Mouse (Mus musculus) right cerebral cortex, postnatal 25 days (tissue): ENCODE data around the gene Mcl1.
"Not testable (repeated sequence)": the region's sequence is repeated elsewhere in the genome, so short reads cannot be mapped to it uniquely, and the experiment has no call there.

Source experiments
- DNase-seq: peaks from one replicate; pipeline ENCODE4 v3.0.0; 2022

Gene Mcl1

DNA sequence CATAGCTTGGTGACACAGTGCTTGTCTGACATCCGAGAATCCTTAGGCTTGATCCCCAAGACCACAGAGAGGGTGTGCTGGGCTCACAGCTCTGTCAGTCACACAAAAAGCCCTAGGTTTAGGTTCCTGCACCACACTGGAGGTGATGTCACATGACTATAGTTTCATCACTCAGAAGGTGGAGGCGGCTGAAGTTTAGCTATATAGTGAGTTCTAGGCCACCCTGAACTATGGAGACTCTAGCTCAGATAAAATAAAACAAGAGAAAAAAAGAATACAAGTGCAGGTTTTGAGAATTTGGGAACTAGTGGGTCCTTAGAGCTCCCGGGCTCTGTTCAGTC lies 7.6 kb upstream of the Mcl1 start:
- DNase-seq = no peak

DNA sequence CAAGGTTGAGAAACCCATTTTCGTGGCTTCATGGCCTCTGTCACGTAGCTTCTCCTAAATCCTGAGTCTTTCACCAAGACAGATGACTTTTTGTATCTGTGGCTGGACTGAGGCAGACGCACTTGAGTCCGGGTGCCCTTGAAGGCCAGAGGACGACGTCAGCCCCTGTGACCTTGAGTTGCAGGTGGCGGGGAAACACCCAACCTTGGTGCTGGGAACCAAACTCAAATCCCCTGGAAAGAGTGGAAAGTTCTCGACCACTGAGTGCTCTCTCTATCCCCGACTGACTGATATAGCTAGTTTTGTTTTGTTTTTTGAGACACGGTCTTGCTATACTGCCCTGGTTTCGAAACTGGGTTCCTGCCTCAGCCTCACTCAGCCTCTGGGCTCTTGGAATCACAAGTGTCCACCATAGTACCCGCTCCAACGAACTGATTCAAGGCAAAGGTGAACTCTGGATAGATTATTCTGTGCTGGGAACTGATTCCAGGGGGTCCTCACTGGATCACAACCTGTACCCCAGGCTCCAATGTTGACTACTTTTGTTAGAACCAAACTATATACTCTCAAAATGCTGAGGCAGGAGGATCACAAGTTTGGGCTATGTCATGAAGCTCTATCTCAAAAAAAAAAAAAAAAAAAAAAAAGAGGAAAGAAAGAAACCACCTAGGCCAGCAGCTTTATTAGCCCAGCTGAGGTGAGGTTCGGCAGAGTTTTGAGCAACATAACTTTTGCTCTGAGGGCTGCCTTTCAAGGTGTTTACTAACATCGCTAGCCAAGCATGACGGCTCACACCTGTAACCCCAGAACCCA lies 7.0 kb upstream of the Mcl1 start:
- DNase-seq = no peak

- no peak for DNase-seq
These were observed 6.3 kb upstream of the Mcl1 start for GRCm38 (mm10) chr3:95652204-95652811.

- no peak for DNase-seq
These were observed 5.7 kb upstream of the Mcl1 start for GRCm38 (mm10) chr3:95652871-95653270.

DNA sequence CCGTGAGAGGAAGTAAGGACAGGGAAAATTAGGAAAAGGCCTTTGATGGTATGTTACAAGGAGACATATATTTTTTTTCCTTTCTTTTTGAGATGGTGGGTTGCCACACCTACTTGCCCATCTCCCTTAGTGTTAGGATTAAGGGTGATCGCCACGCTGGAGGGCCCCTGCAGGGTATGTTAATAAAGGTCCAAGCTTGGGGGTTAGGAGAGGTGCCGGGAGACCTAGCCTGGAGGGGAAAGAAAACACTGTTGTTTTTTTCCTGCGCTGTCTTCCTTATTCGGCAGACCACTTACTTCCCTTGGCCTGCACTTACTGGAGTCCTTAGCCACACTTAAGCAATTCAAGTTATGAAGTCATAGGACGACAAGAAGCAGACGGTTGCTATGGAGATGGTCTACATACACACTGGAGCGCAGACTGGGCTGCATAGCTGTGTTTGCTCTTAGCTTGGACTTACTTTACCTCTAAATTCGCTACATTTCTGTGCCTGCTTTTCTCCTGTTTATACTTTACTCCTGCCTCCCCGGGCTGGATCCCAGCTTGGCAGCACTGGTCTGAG lies 5.0 kb upstream of the Mcl1 start:
- DNase-seq = no peak

DNA sequence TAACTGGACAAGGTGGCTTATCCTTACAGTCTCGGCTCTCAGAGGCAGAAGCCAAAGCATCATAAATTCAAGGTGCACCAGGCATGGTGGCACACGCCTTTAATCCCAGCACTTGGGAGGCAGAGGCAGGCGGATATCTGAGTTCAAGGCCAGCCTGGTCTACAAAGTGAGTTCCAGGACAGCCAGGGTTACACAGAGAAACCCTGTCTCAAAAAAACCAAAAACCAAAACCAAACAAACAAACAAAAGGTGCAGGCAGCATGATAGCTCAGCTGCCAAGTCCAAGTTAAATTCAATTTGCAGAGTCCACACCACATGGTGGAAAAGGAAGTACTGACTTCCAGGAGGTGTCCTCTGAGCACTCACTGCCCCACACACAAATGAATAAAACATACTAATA lies 4.2 kb upstream of the Mcl1 start:
- not testable (repeated sequence) for DNase-seq

- DNase-seq = no peak
These were observed 3.2 kb upstream of the Mcl1 start for GRCm38 (mm10) chr3:95655437-95655836.

DNA sequence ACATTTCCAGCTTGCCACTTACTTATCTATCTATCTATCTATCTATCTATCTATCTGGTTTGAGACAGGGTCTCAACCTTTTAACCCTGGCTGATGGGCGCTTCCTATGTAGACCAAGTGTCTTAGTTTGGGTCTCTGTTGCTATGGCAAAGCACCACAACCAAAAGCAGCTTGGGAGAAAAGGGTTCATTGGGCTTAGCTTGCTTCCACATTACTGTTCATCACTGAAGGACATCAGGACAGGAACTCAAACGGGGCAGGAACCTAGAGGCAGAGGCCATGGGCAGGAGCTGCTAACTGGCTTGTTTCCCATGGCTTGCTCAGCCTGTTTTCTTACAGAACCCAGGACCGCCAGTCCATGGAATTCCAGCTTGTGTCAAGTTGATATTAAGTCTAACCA lies 1.5 kb upstream of the Mcl1 start:
- DNase-seq = no peak

GRCm38 (mm10) chr3:95657711-95658110 lies 877 bp upstream of the Mcl1 start:
- no peak for DNase-seq

DNA sequence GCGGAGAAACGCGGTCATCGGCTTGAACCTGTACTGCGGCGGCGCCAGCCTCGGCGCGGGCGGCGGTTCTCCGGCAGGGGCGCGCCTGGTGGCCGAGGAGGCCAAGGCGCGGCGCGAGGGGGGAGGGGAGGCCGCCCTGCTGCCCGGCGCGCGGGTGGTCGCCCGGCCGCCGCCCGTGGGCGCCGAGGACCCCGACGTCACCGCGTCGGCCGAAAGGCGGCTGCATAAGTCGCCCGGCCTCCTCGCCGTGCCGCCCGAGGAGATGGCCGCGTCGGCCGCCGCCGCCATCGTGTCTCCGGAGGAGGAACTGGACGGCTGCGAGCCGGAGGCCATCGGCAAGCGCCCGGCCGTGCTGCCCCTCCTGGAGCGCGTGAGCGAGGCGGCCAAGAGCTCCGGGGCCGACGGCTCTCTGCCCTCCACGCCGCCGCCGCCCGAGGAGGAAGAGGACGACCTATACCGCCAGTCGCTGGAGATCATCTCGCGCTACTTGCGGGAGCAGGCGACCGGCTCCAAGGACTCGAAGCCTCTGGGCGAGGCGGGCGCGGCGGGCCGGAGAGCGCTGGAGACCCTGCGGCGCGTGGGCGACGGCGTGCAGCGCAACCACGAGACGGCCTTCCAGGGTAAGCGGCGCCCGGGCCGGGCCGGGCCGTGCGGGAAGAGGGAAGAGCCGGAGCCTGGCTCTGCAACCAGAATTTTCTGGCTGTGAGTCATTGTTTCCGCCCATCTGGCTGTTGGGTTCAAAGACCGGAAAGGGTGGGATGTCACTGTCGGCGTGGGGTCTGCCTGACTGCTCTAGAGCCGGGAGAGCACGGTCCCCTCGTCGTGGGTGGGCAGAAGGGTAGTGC lies 502 bp downstream of the Mcl1 start:
- peak; percentile 63 for DNase-seq

DNA sequence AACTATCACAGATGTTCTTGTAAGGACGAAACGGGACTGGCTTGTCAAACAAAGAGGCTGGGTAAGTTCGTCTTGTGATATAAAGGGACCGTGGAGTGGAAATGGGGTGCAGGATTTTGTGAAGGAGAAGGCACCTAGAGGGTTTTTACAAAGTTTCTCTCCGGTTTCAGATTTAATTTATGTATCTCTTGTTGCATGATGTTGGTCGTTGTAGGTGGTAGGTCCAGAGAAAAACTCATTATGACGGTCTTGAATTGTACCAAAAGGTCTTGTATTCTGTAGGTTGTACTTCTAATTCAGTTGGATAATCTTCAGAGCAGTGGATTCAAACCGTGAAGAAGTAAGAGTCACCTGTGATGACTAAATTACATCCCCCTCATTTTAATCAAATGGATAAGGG lies 1.4 kb downstream of the Mcl1 start:
- no peak for DNase-seq

- no peak for DNase-seq
These were observed 2.3 kb downstream of the Mcl1 start for GRCm38 (mm10) chr3:95660788-95661478.

DNA sequence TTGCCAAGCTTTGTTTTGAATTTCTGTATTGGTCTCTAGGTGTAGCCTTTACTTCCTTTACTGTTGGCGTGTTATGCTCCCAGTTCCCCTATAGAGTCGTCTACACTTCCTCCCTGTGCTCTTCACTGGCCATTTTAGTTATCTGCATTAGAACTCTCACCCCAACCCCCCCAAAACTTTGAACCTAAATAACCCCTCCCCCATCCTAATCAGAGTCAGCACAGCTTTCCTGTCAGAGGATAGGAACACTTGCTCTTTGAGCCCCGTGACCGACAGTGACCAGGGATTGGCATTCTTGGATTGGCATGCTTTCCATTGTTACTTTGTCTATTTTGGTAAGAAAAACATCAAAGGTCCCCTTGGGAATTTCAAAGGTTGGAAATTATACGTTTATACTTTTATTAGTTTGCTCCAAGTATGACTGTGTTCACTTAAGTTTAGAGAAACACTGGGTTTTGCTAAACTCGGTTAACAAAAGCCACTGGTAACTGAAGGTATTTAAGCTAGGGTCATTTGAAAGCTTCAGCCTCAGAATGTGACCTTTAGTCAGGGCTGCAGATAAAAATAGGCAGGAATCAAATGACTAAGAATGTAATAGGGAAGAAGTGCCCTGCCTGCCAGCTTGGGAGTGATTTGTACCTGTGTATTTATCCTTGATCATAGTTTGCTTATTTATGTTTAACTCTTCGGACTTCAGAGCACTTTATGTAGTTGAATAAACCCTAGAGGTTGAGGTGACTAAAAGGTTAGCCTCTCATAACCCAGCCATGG lies 3.5 kb downstream of the Mcl1 start:
- DNase-seq = no peak

DNA sequence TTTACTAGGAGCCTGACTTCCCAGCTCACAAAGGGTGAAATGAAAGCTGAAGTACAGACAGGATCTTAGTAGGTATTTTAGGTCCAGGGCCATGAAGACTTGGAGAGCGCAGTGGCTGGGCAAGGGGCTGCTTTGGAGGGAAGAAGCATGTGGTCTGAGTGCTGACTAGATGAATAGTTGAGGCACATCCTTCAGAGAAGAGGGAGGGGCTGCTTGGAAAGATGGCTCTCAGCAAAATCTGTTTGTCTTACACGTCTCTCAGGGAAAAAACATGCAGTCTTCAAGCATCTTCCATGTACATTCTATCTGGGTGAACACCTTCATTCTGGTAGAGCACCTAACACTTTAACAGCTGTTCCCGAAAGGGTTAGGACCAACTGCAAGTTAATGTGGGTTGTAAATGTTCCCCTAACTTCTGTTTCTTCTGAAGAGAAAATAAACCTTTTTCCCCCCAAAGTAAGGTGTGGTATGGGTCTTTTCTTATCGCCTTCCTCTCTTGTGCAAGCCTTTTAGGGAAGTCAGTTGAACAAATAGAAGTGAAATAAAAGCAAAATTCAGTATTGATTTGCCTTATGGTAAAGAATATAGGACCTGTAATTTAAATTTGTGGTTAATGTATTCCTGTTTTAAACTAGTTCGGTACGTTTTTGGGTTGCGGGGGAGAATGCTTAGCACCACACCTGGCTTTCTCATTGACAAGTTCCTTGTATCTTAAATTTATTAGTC lies 4.3 kb downstream of the Mcl1 start:
- no peak for DNase-seq

DNA sequence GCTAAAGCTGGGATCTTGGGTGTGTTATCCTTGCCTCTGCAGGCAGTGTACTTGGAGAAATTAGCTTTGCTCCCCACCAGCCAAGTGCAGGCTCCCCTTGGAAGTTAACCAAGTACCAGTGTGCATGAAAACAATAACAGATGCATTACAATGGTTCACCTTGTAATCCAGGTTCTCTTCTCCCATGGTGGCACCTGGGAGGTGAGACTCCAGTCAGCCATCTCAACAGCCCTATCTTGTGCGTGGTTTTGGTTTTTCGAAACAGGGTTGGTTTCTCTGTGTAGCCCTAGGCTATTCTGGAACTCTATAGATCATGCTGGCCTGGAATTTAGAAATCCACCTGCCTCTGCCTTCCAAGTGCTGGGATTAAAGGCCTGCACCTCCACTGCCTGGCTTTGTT lies 4.9 kb downstream of the Mcl1 start:
- no peak for DNase-seq

- no peak for DNase-seq
These were observed 5.5 kb downstream of the Mcl1 start for GRCm38 (mm10) chr3:95663969-95664608.

DNA sequence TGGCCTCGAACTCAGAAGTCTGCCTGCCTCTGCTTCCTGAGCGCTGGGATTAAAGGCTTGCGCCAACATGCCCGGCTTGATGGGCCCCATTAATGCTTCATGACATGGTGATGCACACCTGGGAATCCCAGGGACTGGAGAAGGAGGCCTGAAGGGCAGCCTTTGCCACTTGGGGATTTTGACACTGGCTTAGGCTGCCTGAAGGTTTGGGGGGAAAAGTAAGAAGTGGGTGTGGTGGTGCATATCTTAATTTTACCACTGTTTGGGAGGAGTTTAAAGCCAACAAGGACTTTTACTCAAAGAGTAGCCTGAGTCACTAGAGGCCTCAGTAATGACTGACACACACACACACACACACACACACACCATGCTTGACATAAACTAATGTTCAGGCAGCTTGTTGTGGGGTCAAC lies 6.4 kb downstream of the Mcl1 start:
- no peak for DNase-seq

DNA sequence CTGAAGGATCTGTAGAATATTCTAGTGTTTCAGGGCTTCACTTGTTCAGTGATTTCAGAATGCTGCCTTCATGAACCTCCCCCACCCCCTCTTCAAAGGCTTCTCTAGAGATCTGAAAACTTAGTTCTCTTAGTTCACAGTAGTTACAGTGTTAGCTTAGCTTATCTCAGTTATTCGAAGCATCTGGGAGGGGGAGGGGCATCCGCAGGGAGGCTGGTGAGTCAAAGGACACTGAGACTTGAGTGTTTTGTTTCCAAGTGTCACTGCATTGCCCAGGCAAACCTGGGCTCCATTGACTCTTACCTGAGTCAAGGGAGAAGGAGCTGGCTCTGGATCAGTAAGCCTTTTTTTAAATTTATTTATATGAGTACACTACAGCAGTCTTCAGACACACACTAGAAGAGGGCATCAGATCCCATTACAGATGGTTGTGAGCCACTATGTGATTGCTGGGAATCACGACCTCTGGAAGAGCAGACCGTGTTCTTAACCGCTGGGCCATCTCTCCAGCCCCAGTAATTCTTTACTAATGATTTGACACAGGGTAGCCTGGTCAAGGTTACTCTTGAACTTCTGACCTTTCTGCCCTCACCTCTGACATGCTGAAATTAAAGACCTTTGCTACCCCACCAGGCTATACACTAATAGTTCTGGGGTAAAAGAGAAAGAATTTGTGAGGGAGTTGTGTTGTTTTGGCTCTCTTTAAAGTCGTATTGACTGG lies 7.7 kb downstream of the Mcl1 start:
- DNase-seq = no peak

DNA sequence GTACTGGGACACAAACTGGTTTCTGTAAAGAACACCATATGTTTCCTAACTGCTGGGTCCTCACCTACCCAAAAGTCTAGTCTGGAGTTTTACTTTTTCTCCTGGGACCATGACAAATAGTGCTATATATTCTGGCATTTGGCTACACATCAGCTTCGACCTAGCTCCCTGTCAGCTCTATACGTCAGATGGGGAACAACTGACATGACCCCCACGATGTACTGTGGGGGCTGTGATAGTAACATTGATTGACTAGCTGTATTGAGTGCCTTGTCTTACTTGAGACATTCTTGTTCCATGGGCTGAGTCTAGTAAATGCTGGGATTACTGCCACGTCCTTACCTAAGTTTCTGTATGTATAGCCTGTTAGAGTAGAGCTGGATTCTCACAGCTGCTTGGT lies 8.9 kb downstream of the Mcl1 start:
- no peak for DNase-seq

DNA sequence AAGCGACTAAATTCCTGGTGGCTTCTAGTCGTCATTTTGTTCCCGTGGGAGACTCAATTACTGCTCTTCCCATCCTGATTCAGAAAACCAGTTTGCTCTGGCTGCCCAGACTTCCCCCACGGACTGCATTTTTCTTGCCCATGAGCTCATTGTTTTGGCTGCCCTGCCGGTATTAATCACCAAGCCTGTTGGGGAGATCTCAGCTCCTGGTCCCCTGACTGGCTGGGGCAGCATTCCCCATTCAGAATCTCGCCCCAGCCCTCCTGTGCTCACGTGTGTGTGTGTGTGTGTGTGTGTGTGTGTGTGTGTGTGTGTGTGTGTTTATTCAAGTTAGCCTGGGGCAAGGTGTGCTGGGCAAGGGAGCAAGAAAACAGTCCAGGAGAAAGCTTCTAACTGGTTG lies 9.4 kb downstream of the Mcl1 start:
- DNase-seq = no peak
